Mouse (Mus musculus) megakaryocyte, embryonic 14.5 days (primary cell): Measurements from ENCODE around the gene Ndc1. TPM values are rescaled to one million over a fixed set of nuclear protein-coding genes. Genes with fewer than 3 reads are reported as not detected.
"Not testable (repeated sequence)": the region's sequence is repeated elsewhere in the genome, so short reads cannot be mapped to it uniquely, and the experiment has no call there.

Experiments
- H3K27me3 ChIP-seq: replicated peaks from 2 replicates; pipeline ENCODE3; 2012; ENCODE audit warnings: inconsistent platforms
- H3K36me3 ChIP-seq: replicated peaks from 2 replicates; pipeline ENCODE3; 2012; ENCODE audit warnings: low read length, inconsistent platforms, mixed read lengths
- H3K4me1 ChIP-seq: 2 replicates; pipeline ENCODE4 v1.6.1; 2012; ENCODE audit warnings: inconsistent platforms
- H3K4me3 ChIP-seq: replicated peaks from 2 replicates; pipeline ENCODE3; 2012; ENCODE audit warnings: moderate library complexity, mild to moderate bottlenecking, inconsistent platforms
- H3K9me3 ChIP-seq: 2 replicates; pipeline ENCODE4 v1.6.1; 2012; ENCODE audit warnings: inconsistent platforms
- FLI1 ChIP-seq: IDR thresholded peaks from 2 replicates; pipeline ENCODE4 v1.6.1; 2012; ENCODE audit warnings: low read length, inconsistent platforms, mixed read lengths
- GATA1 ChIP-seq: IDR thresholded peaks from 3 replicates; pipeline ENCODE4 v1.6.1; 2012; ENCODE audit warnings: mixed read lengths, low read length, inconsistent platforms, borderline replicate concordance
- polyA plus RNA-seq: library from polyadenylated mRNA; stranded (reverse); fragments of >175 nt; gene quantifications from 2 replicates; pipeline ENCODE4 v1.2.3, GENCODE M21; 2012; ENCODE audit warnings: low replicate concordance; ENCODE audit not compliant: insufficient read depth

Ndc1 gene
- polyA plus RNA-seq, 1 experiment: 3.0 TPM

DNA sequence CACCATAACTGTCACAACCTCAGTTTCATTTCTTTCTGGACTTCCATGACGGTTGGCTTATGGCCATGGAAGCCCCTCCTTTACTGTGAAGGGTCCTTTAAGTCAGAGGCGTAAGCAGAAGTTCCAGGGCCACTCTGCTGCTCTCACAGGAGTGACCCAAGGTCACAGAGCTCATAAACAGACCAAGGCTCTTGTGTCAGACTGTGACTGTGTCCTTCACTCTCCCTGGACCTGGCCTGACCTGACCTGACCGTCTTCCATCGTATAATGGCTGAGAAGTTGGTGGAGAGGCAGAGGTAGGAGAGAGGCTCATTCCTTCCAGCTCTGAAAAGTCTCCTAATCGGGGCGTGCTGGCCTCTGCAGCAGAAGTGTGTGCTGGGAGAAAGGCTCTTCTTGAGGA is 20.4 kb upstream of the Ndc1 start:
- Histone ChIP-seq H3K4me3 (no peak overlapping the region), H3K9me3 (no peaks in the 10 kb centered on the region), H3K4me1 (peaks cover 33% of the 10 kb centered on the region), H3K27me3 (no peaks in the 10 kb centered on the region), H3K36me3 (peaks cover 87% of the 10 kb centered on the region)
- TF ChIP-seq GATA1: no peak

DNA sequence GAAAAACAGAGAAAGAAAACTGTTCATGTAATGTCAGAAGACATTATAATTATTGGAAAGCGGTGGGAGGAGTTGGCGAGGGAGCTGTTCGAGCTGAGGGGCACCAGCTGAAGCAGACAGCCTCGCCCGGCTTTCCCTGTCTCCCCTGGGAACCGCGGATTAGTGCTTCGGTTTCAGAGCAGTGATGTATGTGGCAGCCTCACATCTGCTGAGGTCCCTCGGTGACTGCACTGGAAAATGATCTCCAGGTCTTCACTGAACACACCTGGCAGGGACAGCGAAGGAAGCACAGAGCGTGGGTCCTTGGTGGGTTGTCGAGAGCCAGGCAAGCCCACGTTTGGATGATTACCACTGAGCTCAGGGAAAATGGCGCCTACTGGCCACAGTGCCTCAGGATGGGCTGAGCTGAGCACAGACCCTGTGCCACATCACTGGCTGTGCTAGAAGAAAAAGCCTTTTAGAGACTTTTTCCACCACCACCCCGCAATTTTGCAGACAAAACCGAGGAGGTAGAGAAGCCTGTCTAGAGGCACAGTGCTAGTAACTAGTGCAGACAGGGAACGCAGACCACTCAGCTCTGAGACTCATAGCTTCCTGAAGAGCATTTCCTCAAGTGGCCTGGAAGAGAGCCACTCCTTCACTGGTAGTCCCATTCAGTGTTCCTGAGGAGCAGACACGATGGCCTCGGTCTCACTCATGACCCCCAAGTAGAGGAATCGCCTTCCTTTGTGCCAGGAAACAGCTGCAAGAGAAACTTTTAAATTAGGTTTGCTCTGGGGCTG is 18.9 kb upstream of the Ndc1 start:
- Histone ChIP-seq H3K4me3 (peak overlapping the region; percentile 66), H3K9me3 (no peaks in the 10 kb centered on the region), H3K4me1 (peaks cover 36% of the 10 kb centered on the region), H3K36me3 (peaks cover 87% of the 10 kb centered on the region), H3K27me3 (no peaks in the 10 kb centered on the region)
- TF ChIP-seq GATA1 (no peak), FLI1 (no peak)

DNA sequence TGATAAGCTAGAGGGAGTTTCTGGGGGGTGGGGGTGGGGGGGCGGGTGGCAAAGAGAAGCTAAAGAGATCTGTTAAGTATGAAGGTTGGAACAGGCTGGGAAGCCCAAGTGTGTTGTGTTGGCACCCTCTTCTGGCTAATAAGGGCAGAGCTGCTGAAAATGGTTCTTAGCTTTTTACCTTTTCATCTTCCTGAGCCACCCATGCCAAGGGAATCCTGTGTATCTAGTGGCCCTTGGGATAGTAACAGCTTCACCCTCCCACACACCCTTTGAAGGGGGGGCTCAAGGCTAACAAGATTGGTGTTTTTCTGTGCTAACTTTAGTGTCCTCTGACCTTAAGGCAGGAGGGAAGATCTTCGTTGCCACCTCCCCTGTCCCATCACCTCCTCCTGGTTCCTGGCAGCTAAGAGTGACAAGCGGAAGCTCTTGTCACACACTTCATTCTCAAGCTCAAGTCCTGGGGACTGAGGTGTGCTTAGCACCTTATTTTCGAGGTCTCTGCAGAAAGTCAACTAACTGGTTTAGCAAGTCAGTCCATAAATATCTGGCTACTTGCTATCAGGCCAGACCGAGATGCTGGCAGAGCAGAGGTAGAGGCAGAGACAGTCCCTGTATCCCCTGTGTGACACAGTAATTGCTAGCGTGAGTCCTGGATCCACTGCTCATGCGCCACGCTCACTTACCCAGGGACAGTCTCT is 18.1 kb upstream of the Ndc1 start:
- Histone ChIP-seq H3K4me3 (no peak overlapping the region), H3K9me3 (no peaks in the 10 kb centered on the region), H3K36me3 (peaks cover 88% of the 10 kb centered on the region), H3K4me1 (peaks cover 41% of the 10 kb centered on the region), H3K27me3 (no peaks in the 10 kb centered on the region)
- no peak for TF ChIP-seq GATA1
- TF ChIP-seq FLI1: no peak

DNA sequence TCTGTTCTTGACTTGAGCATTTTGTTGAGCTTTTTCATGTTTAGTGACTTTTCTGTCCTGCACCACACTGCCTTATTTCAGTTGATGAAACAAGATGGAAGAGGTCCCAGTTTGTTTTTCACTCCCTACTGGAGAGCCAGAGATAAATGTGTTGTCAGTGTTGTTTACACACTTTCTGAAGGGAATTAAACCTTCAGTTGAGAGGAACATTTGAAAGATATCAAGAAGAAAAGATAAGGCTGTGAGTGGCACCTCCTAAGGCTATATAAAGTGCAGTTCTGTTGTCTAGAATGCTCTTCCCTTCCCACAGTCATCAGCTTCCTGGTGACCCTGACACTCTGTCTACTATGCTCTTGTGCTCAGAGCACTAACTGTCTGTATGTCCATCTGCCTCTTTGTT is 16.2 kb upstream of the Ndc1 start:
- peaks cover 54% of the 10 kb centered on the region for H3K4me1 ChIP-seq
- TF ChIP-seq FLI1 (no peak), GATA1 (no peak)
- H3K27me3 ChIP-seq: no peaks in the 10 kb centered on the region
- H3K36me3 ChIP-seq: peaks cover 85% of the 10 kb centered on the region
- H3K9me3 ChIP-seq: no peaks in the 10 kb centered on the region
- H3K4me3 ChIP-seq: no peak overlapping the region

DNA sequence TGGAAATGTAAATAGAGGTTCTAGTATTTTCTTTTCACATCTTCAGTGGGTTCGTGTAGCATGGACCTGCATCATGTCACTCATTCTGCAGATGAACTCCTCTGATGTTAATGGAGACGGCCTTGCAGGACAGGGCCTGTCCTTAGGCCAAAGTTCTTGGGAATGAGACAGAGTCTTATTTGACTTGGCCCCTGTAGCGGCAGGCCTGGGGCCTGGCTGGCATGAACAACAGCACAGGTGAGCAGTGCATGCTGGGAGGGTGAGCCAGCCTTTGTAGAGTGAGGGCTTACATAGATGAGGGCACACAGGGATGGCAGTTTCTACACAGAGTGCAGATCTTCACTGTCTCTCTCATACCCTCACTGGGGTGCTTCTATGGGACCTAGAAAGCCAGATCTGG is 14.0 kb upstream of the Ndc1 start:
- Histone ChIP-seq H3K4me3 (no peak overlapping the region), H3K9me3 (peaks cover 4% of the 10 kb centered on the region), H3K36me3 (peaks cover 74% of the 10 kb centered on the region), H3K27me3 (no peaks in the 10 kb centered on the region), H3K4me1 (peaks cover 60% of the 10 kb centered on the region)
- TF ChIP-seq FLI1: no peak
- TF ChIP-seq GATA1: no peak

DNA sequence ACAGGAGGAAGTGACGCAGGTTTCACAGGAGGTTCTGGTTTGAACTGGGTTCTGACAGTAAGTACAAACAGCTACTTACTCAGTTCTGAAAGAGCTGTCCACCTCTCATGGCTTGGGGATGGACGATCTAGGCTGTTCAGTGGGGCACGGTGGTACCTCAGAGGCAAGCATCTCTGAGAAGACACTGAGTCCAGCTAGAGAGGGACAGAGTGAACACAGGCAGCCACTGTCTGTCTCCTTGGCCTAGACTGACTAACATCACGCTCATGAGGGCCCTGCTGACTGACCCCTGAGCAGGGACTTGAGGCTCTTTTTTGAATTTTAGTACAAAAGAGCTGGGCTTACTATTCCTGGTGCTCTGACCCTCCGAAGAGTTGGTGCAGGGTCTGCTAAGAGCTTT is 13.5 kb upstream of the Ndc1 start:
- H3K9me3 ChIP-seq: peaks cover 4% of the 10 kb centered on the region
- peaks cover 75% of the 10 kb centered on the region for H3K36me3 ChIP-seq
- H3K4me1 ChIP-seq: peaks cover 58% of the 10 kb centered on the region
- H3K4me3 ChIP-seq: no peak overlapping the region
- TF ChIP-seq GATA1 (no peak), FLI1 (no peak)
- H3K27me3 ChIP-seq: no peaks in the 10 kb centered on the region

DNA sequence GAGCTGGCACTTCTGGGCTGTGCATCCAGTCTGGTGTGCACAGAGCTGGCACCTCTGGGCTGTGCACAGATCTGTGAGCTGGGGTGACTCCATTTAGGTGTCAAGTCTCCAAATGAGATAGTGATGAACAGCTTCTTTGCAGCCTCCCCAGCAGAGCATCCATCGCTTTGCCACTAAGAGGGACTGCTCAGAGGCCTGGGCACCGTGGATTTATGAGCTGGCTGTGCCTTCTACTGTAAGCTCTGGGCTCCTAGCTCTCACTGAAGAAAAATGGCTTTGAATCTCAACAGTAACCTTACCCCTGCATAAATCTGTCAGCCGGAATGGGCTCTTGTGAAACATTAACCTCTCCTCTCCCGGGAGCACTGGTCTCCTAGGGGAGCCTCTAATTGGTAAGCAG is 13.0 kb upstream of the Ndc1 start:
- H3K4me3 ChIP-seq: no peak overlapping the region
- peaks cover 58% of the 10 kb centered on the region for H3K4me1 ChIP-seq
- H3K27me3 ChIP-seq: no peaks in the 10 kb centered on the region
- peaks cover 77% of the 10 kb centered on the region for H3K36me3 ChIP-seq
- peaks cover 4% of the 10 kb centered on the region for H3K9me3 ChIP-seq
- no peak for TF ChIP-seq FLI1
- no peak for TF ChIP-seq GATA1

DNA sequence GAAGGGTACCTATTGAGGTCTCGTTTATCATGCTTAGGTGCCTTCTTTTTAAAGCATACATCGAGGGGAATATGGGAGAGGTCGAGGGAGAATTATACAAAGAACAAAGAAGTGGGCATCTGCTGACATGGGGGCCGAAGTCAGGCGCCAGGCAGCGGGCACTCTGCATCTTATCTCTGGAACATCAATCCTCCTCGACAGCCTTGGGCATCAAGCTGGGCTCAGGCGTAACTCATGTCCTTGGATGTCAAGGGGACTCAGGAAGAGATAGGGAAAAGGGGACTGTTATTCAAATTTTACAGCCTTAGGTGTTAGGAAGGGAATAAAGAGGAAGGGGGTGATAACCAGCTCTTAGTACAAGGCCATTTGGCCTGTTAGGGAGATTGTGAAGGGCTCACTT is 10.4 kb upstream of the Ndc1 start:
- not testable (repeated sequence) for H3K27me3 ChIP-seq, H3K9me3 ChIP-seq, H3K4me3 ChIP-seq
- Histone ChIP-seq H3K36me3 (peaks cover 70% of the 10 kb centered on the region), H3K4me1 (peaks cover 62% of the 10 kb centered on the region)

DNA sequence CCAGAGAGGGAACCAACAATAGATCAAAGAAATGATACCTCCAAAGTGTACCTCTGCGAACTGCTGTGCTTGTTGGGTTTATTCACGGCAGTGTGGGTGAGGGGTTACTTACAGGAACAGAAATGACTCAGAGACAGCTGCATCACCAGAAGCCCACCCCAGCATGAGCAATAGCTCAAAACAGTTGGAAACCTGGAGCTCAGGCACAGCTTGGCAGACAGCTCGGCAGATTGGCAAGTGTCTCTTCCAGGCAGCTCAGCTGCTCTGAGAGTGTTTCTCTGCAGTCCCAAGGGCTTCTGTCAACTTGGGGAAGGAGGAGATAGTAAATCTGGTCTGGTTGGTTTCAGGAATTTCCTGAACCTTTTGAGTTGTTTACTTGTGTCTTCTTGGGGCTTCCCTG is 9.1 kb upstream of the Ndc1 start:
- TF ChIP-seq FLI1 (no peak), GATA1 (no peak)
- H3K4me1 ChIP-seq: peaks cover 75% of the 10 kb centered on the region
- no peak overlapping the region for H3K4me3 ChIP-seq
- H3K9me3 ChIP-seq: peaks cover 4% of the 10 kb centered on the region
- H3K27me3 ChIP-seq: no peaks in the 10 kb centered on the region
- peaks cover 67% of the 10 kb centered on the region for H3K36me3 ChIP-seq

DNA sequence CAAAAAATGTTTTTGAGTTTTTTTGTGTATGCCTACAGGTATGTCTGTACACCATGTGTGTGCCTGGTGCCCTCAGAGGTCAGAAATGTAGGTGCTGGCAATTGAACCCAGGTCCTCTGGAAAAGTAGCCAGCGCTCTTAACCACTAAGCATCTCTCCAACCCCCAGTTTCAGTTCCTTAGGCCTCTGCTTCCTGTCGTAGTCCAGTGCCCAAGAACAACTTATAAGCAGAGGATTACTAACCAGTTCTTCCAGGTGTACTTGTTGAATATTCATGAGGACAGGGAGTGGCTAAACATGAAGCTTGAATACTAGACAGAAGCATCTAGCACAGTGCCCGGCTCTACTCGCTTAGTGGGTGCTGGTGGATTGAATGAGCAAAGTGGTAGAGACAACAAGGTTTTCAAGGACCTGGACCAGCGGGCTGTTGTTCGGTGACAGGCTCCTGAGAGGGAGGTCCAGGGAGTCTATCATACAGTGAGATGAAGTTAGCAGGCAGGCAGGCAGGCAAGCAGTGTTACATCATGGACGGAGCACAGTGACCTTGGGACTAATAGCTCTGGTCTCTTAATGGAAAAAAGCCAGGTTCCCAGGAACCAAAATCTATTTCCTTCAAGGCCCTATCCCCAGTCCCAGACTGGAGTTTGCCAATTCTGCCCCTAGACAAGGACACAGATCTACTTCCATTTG is 7.0 kb upstream of the Ndc1 start:
- H3K4me3 ChIP-seq: no peak overlapping the region
- peaks cover 78% of the 10 kb centered on the region for H3K4me1 ChIP-seq
- TF ChIP-seq GATA1 (no peak), FLI1 (no peak)
- peaks cover 49% of the 10 kb centered on the region for H3K36me3 ChIP-seq
- peaks cover 4% of the 10 kb centered on the region for H3K9me3 ChIP-seq
- no peaks in the 10 kb centered on the region for H3K27me3 ChIP-seq
